Mouse (Mus musculus) liver, embryonic 16.5 days (tissue): ENCODE data around the gene Tcte1. TPM values are rescaled to one million over a fixed set of nuclear protein-coding genes. Genes with fewer than 3 reads are reported as not detected.

Experiments used
- ATAC-seq: fragments of 200-750 bp; cut with Nextera tagmentation; 2 replicates; pipeline ENCODE4 v1.8.0; 2017; ENCODE audit warnings: low read depth, mild to moderate bottlenecking, moderate number of reproducible peaks, moderate library complexity
- H3K27ac ChIP-seq: fragments of 300-500 bp; sonication (generic); 2 replicates; pipeline ENCODE4 v1.5.1; 2014; ENCODE audit warnings: mild to moderate bottlenecking, low read length
- H3K27me3 ChIP-seq: fragments of 300-500 bp; sonication (generic); 2 replicates; pipeline ENCODE4 v1.6.1; 2014; ENCODE audit warnings: low read depth, low read length, mixed read lengths; ENCODE audit not compliant: control insufficient read depth, insufficient read depth
- H3K36me3 ChIP-seq: fragments of 300-500 bp; sonication (generic); 2 replicates; pipeline ENCODE4 v1.6.1; 2014; ENCODE audit warnings: mild to moderate bottlenecking; ENCODE audit not compliant: control insufficient read depth, insufficient read depth
- H3K4me1 ChIP-seq: fragments of 300-500 bp; sonication (generic); 2 replicates; pipeline ENCODE4 v1.6.1; 2014; ENCODE audit warnings: low read depth, low read length, mixed read lengths; ENCODE audit not compliant: control insufficient read depth
- H3K4me2 ChIP-seq: fragments of 300-500 bp; sonication (generic); 2 replicates; pipeline ENCODE4 v1.6.1; 2014; ENCODE audit warnings: low read depth, low read length, mixed read lengths
- H3K4me3 ChIP-seq: fragments of 300-500 bp; sonication (generic); 2 replicates; pipeline ENCODE4 v1.5.1; 2014; ENCODE audit warnings: low read depth, mild to moderate bottlenecking, low read length
- H3K9ac ChIP-seq: fragments of 300-500 bp; sonication (generic); 2 replicates; pipeline ENCODE4 v1.6.1; 2014; ENCODE audit warnings: low read depth, low read length
- H3K9me3 ChIP-seq: fragments of 300-500 bp; sonication (generic); replicated peaks from 2 replicates; pipeline ENCODE4 v1.6.1; 2016; ENCODE audit warnings: low read length; ENCODE audit not compliant: control insufficient read depth
- WGBS: fragments of 180-500 bp; shearing (Covaris S2); extraction: QIAGEN DNeasy Blood & Tissue Kit; methylation state at CpG from one replicate; pipeline ENCODE4 v1.1.7; 2014; ENCODE audit not compliant: insufficient replicate concordance; 5-methylcytosine and 5-hydroxymethylcytosine counted together
- polyA plus RNA-seq: library from polyadenylated mRNA; unstranded; fragments of >200 nt; fragmentation: Nextera tagmentation; extraction: Ambion mirVana; gene quantifications from 2 replicates; pipeline ENCODE4 v1.2.1, GENCODE M21; 2015

The Tcte1 gene
- polyA plus RNA-seq, 1 experiment from 2014 or later, result not detected

DNA sequence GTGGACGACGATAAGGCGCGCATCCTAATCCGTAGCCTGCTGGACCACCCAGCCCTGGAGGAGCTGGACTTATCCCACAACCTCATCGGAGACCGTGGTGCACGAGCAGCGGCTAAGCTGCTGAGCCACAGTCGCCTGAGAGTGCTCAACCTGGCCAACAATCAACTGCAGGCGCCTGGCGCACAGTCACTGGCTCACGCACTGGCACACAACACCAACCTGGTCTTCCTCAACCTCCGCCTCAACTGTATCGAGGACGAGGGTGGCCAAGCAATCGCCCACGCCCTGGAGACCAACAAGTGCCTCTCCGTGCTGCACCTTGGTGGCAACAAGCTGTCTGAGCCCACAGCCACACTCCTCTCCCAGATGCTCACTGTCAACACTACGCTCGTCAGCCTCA, 16.4 kb downstream of the Tcte1 start:
- Histone ChIP-seq H3K4me2 (no peak overlapping the region), H3K9ac (no peak overlapping the region), H3K4me3 (no peak overlapping the region), H3K27me3 (peaks cover 59% of the 10 kb centered on the region), H3K4me1 (no peaks in the 10 kb centered on the region), H3K27ac (no peak overlapping the region), H3K36me3 (no peaks in the 10 kb centered on the region), H3K9me3 (no peaks in the 10 kb centered on the region)
- WGBS, result 67% methylated on average over 21 of the region's 21 CpGs
- ATAC-seq, result no peak

DNA sequence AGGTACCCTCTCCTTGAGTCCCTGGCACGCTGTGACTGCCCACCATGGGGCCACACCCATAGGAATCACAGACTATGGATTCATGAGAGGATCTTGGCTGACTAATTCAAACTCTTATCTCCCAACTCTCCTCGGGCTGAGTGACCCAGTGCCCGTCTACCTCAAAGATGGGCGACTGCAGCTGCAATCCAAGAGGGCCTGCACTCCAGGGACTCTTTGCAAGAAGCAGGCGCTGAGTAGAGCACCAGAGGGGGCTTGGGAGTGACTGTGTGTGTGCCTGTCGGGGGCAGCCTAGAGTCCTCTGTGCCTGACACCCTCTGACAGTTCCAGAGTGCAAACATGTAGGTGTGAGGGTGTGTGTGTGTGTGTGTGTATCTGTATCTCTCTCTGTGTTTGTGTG, 18.9 kb downstream of the Tcte1 start:
- H3K4me1 ChIP-seq, result no peaks in the 10 kb centered on the region
- H3K27me3 ChIP-seq, result peaks cover 65% of the 10 kb centered on the region
- no peak overlapping the region for H3K9ac ChIP-seq
- no peak overlapping the region for H3K4me2 ChIP-seq
- H3K9me3 ChIP-seq, result no peaks in the 10 kb centered on the region
- WGBS, result 18% methylated on average over 6 of the region's 6 CpGs
- no peak overlapping the region for H3K4me3 ChIP-seq
- no peak overlapping the region for H3K27ac ChIP-seq
- no peak for ATAC-seq
- no peaks in the 10 kb centered on the region for H3K36me3 ChIP-seq

DNA sequence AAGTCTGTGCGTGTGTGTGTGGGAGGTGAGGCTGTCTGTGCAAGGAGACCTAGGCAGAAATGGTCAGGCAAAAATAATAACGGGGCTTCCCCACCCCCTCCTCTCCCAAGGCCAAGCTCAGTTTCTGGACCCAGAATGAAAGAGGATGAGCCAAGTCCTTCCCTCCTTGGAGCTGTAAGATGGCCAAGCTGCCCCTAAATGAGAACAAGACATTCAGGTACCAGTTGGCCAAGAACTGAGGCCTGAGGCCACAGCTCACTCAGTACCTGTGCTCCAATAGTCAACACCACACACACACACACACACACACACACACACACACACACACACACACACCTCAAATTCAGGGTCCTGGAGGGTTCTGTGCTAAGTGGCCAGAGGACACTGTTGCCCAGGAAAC, 19.5 kb downstream of the Tcte1 start:
- WGBS, result 54% methylated on average over 2 of the region's 2 CpGs
- Histone ChIP-seq H3K27me3 (peaks cover 70% of the 10 kb centered on the region), H3K9ac (no peak overlapping the region), H3K9me3 (no peaks in the 10 kb centered on the region), H3K4me3 (no peak overlapping the region), H3K27ac (no peak overlapping the region), H3K4me1 (no peaks in the 10 kb centered on the region), H3K36me3 (no peaks in the 10 kb centered on the region), H3K4me2 (no peak overlapping the region)
- ATAC-seq, result no peak

DNA sequence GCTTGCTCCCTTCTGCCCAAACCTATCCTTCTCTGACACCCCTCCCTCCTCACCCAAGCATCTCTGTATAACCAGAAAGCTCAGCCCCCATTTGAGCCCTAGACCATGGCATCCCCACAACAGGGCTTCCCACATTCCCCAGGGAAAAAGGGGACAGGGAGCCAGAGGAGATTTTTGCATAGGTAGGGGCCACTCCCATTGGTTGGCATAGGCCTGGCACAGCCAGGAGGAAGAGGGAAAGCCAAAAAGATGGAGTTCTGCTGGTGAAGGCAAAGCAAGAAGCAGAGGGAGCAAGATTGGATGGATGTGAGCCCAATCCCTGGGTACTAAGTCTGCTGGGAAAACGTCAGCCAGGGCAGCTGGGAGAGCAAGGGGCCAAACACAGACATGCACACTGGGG, 19.9 kb downstream of the Tcte1 start:
- no peak overlapping the region for H3K4me2 ChIP-seq
- no peaks in the 10 kb centered on the region for H3K4me1 ChIP-seq
- no peak overlapping the region for H3K27ac ChIP-seq
- no peaks in the 10 kb centered on the region for H3K36me3 ChIP-seq
- ATAC-seq, result no peak
- H3K4me3 ChIP-seq, result no peak overlapping the region
- 10% methylated on average over 1 of the region's 1 CpGs for WGBS
- H3K27me3 ChIP-seq, result peaks cover 74% of the 10 kb centered on the region
- no peak overlapping the region for H3K9ac ChIP-seq
- no peaks in the 10 kb centered on the region for H3K9me3 ChIP-seq

DNA sequence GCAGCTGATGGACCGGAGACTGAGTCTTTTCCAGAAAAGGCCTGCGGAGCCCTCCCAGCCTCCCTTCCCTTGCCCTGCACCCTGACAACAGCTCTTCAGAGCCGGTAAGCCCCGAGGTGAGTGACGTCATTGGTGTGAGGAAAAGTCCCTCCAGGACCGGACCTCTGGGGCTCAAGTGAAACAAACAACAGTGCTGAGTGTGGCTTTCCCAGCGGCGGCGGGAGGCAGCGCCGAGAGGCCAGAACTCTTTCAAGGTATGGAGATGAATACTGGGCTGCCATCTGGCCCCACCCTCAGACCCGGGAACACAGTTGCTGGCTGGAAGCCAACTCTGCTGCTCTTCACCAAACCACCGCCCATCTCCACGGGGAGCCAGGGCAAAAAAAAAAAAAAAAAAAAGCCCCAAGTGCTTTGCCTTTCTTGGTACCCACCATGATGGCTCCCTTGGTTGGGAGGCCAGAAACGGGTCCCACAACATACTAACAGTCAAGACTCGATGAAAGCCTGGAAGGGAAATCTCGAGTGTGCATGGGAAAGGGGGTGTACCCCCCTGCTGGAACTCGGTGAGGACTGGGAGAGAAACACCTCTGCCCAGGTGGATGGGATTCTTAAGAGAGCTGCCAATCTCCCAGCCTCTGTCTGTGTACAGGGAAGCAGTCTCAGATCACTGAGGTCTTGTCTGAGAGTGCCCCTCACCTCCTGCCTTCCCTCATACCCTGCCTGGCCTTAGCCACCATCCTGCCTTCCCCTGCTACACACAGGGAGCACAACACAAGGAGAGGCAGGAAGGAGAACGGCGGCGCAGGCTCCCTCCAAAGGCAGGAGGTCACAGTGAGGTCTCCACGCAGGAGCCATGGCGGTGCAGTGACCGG, 21.0 kb downstream of the Tcte1 start:
- no peak for ATAC-seq
- Histone ChIP-seq H3K9ac (no peak overlapping the region), H3K27me3 (peaks cover 79% of the 10 kb centered on the region), H3K4me3 (no peak overlapping the region), H3K9me3 (no peaks in the 10 kb centered on the region), H3K4me2 (no peak overlapping the region), H3K4me1 (peaks cover under 1% of the 10 kb centered on the region), H3K36me3 (no peaks in the 10 kb centered on the region), H3K27ac (no peak overlapping the region)
- 5% methylated on average over 24 of the region's 24 CpGs for WGBS

DNA sequence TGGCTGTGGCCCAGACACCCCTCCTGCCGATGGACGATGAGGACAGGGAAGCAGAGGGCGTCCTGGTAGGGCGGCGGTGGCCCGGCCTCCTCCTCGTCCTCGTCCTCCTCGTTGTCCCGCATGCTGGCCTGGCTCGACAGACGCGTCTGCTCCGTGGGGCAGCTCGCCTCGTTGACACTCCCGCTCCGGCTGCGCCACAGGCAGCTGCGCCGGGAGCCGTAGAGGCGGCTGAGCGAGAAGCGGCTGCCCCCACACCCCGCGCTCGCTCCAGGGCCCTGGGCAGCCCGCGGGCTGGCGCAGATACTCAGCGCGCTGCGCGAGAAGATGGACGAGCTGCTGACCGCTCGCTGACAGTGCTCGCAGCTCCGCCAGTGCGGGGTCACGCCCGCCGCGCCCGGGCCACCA, 21.6 kb downstream of the Tcte1 start:
- H3K4me3 ChIP-seq, result no peak overlapping the region
- peaks cover 5% of the 10 kb centered on the region for H3K4me1 ChIP-seq
- H3K9me3 ChIP-seq, result no peaks in the 10 kb centered on the region
- H3K27me3 ChIP-seq, result peaks cover 86% of the 10 kb centered on the region
- no peak overlapping the region for H3K27ac ChIP-seq
- WGBS, result 2% methylated on average over 46 of the region's 46 CpGs
- no peak overlapping the region for H3K9ac ChIP-seq
- no peaks in the 10 kb centered on the region for H3K36me3 ChIP-seq
- no peak overlapping the region for H3K4me2 ChIP-seq
- no peak for ATAC-seq

DNA sequence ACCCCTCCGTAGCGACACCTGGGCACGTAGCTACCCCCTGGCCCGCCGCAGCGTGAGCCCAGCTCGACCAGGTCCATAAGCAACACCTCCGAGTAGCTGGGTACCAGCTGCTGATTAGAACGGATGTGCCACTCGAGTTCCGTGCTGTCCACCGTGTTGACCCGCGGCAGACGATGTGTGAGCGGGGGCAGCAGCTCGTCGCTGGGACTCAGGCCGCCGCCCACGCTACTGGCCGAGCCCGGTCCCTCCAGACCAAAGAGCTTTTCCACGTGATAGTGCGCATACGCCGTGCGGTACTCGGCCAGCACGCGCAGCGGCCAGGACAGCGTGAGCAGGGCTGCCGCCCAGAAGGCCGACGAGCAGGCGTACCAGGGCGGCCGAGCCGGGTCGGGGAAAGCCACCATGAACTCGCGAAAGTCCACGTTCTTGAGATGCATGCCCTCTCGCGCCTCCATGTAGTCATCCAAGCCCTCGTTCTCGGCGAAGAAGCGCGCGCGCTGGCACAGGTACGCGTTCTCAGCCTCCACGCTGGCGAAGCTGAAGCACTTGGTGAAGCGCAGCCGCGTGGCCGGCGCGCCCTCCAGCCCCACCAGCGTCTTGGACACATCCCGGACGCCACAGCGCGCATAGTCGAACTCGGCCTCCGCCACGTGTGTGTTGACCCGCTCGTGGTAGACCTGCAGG, 22.2 kb downstream of the Tcte1 start:
- Histone ChIP-seq H3K4me1 (peaks cover 5% of the 10 kb centered on the region), H3K36me3 (no peaks in the 10 kb centered on the region), H3K27me3 (peaks cover 91% of the 10 kb centered on the region), H3K4me3 (no peak overlapping the region), H3K4me2 (peak overlapping the region; percentile 9; the same call in 1 of the 2 replicates), H3K9me3 (no peaks in the 10 kb centered on the region), H3K27ac (no peak overlapping the region), H3K9ac (no peak overlapping the region)
- ATAC-seq, result no peak
- 3% methylated on average over 74 of the region's 74 CpGs for WGBS

DNA sequence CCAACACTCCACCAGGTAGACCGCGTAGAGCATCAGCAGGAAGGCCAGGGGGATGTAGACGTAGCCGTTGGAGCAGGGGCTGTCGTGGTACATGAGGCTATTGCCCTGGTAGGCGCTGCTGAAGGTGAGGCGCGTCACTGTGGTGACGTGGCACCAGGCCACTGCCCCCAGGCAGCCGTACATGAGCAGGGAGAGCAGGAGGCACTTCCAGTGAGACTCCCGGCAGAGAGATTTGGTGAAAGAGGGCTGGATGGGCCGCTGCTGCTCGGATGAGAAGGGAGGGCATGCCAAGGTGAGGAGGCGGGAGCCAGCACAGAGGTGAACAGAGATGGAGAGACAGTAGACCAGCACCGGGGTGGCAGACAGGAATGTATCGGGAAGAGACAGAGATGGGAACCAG, 23.7 kb downstream of the Tcte1 start:
- Histone ChIP-seq H3K9ac (no peak overlapping the region), H3K4me2 (no peak overlapping the region), H3K4me1 (peaks cover 6% of the 10 kb centered on the region), H3K9me3 (no peaks in the 10 kb centered on the region), H3K36me3 (no peaks in the 10 kb centered on the region), H3K4me3 (no peak overlapping the region), H3K27ac (no peak overlapping the region), H3K27me3 (peaks cover 97% of the 10 kb centered on the region)
- WGBS, result 56% methylated on average over 16 of the region's 16 CpGs
- ATAC-seq, result no peak
